Mouse (Mus musculus): ENCODE results near the gene Hnrnpf. TPM values are rescaled to one million over a fixed set of nuclear protein-coding genes. Genes with fewer than 3 reads are reported as not detected.

The Hnrnpf gene
- polyA plus RNA-seq (2014; fragmentation: Nextera tagmentation; extraction: Ambion mirVana), result 606 and 823 TPM in 2 replicates

DNA sequence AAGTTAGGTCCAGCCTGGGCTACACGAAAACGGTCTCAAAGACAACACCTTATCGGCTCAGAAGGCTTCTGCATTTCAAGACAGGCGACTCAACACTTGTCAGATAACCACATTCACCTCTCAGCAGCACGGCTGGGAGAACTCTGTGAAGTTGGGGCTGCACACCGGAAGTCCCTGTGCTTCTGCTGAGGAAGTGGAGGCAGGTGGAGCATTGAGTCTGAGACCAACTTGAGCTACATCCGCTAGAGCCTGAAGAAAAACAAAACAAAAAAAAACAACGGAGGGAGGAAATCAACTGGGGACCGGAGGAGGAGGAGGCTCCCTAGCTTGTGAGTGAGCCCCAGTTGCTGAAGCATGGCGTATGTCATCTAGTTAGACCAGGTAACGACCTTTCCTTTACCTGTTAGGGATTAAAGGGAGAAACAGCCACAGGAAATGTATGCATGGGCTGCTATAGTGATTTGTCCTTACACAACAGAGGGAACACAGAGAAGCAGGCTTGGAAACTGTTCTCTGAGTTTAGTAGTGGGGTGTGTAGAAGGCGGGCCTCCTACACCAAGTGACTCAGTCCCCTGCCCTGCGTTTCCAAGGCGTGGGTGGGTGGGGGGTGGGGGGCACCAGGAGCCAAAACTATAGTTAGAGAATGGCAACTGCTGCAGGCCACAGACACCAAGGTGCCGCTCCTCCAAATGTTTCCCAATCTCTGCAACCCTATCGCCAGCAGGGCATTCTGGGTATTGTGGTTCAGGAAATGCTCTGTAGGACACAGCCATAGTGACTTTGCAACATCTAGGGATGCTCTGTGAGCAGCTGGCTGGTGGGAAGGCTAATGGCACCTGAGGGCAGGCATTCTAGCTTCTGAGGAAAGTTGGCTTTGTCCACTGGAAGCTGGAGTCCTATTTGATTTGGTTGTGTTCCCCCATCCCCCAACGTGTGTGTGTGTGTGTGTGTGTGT, at the start of gene Hnrnpf:
Gene Hnrnpf (plus strand): TSS at position 199 of the 955 bp plus-strand sequence.
- H3K36me3 ChIP-seq (ENCODE audit: control insufficient read depth, insufficient read depth, low read length), result no peaks in the 10 kb centered on the region
- H3K4me2 ChIP-seq (replicated peaks; ENCODE audit: low read depth, low read length), result no peak within 1 kb of the TSS
- no peak for ATAC-seq (ENCODE audit: low FRiP score, low TSS enrichment)
- H3K27me3 ChIP-seq (ENCODE audit: control insufficient read depth, insufficient read depth, low read length), result no peaks in the 10 kb centered on the region
- no peak within 1 kb of the TSS for H3K4me3 ChIP-seq (ENCODE audit: low read length)
- H3K4me1 ChIP-seq (ENCODE audit: control insufficient read depth, insufficient read depth, low read length), result peaks cover 6% of the 10 kb centered on the region; the same call in 1 of the 2 replicates
- H3K9me3 ChIP-seq (ENCODE audit: control insufficient read depth, low read length), result no peaks in the 10 kb centered on the region
- 69% methylated on average over 17 of the region's 17 CpGs for WGBS
- H3K9ac ChIP-seq (ENCODE audit: low read depth, low read length), result no peak within 1 kb of the TSS
- H3K27ac ChIP-seq (ENCODE audit: low read depth, low read length), result peak within 1 kb of the TSS; percentile 17; the same call in 1 of the 2 replicates

DNA sequence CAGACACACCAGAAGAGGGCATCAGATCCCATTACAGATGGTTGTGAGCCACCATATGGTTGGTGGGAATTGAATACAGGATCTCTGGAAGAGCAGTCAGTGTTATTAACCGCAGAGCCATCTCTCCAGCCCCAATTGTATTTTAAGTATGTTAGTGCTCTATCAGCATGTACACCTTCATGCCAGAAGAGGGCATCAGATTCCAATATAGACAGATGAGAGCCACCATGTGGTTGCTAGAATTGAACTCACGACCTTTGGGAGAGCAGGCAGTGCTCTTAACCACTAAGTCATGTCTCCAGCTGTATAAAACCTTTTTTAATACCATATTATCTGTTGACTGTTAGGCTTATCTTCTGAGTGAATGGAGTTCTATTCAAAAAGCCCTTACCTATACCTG, 48.4 kb upstream of the Hnrnpf start:
- ATAC-seq (ENCODE audit: low FRiP score, low TSS enrichment), result no peak
- H3K27ac ChIP-seq (ENCODE audit: low read depth, low read length), result no peak overlapping the region
- no peak overlapping the region for H3K9ac ChIP-seq (ENCODE audit: low read depth, low read length)
- no peaks in the 10 kb centered on the region for H3K27me3 ChIP-seq (ENCODE audit: control insufficient read depth, insufficient read depth, low read length)
- 58% methylated on average over 2 of the region's 2 CpGs for WGBS
- H3K9me3 ChIP-seq (ENCODE audit: control insufficient read depth, low read length), result no peaks in the 10 kb centered on the region
- H3K4me1 ChIP-seq (ENCODE audit: control insufficient read depth, insufficient read depth, low read length), result no peaks in the 10 kb centered on the region
- no peak overlapping the region for H3K4me3 ChIP-seq (ENCODE audit: low read length)
- no peak overlapping the region for H3K4me2 ChIP-seq (replicated peaks; ENCODE audit: low read depth, low read length)
- peaks cover 16% of the 10 kb centered on the region; the same call in 1 of the 2 replicates for H3K36me3 ChIP-seq (ENCODE audit: control insufficient read depth, insufficient read depth, low read length)

DNA sequence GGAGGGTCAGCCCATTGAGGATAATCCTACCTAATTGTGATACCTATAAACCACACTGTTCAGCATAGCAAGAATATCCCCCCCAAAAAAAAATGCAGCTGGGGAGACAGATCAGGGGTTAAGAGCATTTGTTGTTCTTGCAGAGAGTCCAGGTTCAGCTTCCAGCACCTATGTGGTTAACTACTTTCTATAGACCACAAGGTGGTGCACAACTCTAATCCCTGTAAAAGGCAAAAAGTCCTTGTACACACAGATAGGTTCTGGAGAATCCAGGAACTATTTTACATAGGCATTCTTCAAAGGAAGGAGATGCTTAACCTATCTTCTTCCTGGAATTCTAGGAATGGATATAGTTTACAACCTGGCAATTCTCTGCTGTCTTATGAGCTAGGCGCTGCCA, 42.1 kb upstream of the Hnrnpf start:
- Histone ChIP-seq H3K27me3 (ENCODE audit: control insufficient read depth, insufficient read depth, low read length) (no peaks in the 10 kb centered on the region), H3K4me3 (ENCODE audit: low read length) (no peak overlapping the region), H3K27ac (ENCODE audit: low read depth, low read length) (no peak overlapping the region), H3K36me3 (ENCODE audit: control insufficient read depth, insufficient read depth, low read length) (no peaks in the 10 kb centered on the region), H3K9me3 (ENCODE audit: control insufficient read depth, low read length) (no peaks in the 10 kb centered on the region), H3K4me2 (replicated peaks; ENCODE audit: low read depth, low read length) (no peak overlapping the region), H3K4me1 (ENCODE audit: control insufficient read depth, insufficient read depth, low read length) (no peaks in the 10 kb centered on the region), H3K9ac (ENCODE audit: low read depth, low read length) (no peak overlapping the region)
- WGBS, result 87% methylated on average over 1 of the region's 1 CpGs
- ATAC-seq (ENCODE audit: low FRiP score, low TSS enrichment), result 0 out of 2 replicates have a peak, but pooled peaks have one; percentile 52

DNA sequence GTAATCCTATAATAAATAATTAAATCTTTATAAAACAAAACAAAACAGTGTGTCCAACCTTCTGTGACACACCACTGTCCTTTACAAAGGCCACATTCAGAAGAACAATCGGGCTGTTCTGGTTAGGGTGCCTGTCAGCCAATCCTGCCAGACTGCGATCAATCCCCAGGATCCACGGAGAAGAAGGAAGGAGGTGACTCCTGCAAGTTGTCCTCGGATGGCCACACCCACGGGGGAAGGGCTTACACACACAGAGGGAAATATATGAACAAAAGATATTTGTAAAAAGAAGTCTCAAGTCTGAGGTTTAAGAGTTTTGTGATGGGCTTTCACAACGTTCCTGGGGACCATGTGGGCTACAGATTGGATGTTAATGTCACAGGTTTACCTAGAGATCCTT, 38.3 kb upstream of the Hnrnpf start, which contains the start of gene Zfp239:
Gene Zfp239 (plus strand): TSS at position 253 of the 400 bp plus-strand sequence.
- ATAC-seq (ENCODE audit: low FRiP score, low TSS enrichment), result no peak
- no peaks in the 10 kb centered on the region for H3K9me3 ChIP-seq (ENCODE audit: control insufficient read depth, low read length)
- WGBS, result 74% methylated on average over 6 of the region's 6 CpGs
- no peaks in the 10 kb centered on the region for H3K27me3 ChIP-seq (ENCODE audit: control insufficient read depth, insufficient read depth, low read length)
- H3K9ac ChIP-seq (ENCODE audit: low read depth, low read length), result peak within 1 kb of the TSS; percentile 70
- no peaks in the 10 kb centered on the region for H3K36me3 ChIP-seq (ENCODE audit: control insufficient read depth, insufficient read depth, low read length)
- H3K4me2 ChIP-seq (replicated peaks; ENCODE audit: low read depth, low read length), result peak within 1 kb of the TSS; percentile 92
- no peak within 1 kb of the TSS for H3K27ac ChIP-seq (ENCODE audit: low read depth, low read length)
- 0 out of 2 replicates have a peak, but pooled peaks cover 4% of the 10 kb centered on the region for H3K4me1 ChIP-seq (ENCODE audit: control insufficient read depth, insufficient read depth, low read length)
- H3K4me3 ChIP-seq (ENCODE audit: low read length), result peak within 1 kb of the TSS; percentile 80

DNA sequence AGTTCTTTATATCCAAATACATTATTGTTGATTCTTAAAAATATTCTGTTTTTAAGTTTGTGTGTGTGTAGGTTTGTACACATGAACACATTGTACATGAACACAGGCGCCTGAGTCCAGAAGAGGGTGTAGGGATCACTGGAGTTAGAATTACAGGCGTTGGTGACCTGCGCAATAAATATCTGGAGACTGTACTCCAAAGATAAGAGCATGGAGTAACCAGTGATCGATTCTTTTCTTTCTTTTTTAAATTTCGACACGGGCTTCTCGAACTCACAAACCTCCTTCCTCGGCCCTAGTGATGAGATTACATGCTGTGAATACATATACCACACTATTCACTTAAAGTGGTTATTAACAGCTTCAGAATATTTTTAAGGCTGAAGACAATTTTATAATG, 37.7 kb upstream of the Hnrnpf start:
- peak overlapping the region; percentile 92 for H3K4me2 ChIP-seq (replicated peaks; ENCODE audit: low read depth, low read length)
- no peaks in the 10 kb centered on the region for H3K9me3 ChIP-seq (ENCODE audit: control insufficient read depth, low read length)
- no peak overlapping the region for H3K27ac ChIP-seq (ENCODE audit: low read depth, low read length)
- H3K4me1 ChIP-seq (ENCODE audit: control insufficient read depth, insufficient read depth, low read length), result 0 out of 2 replicates have a peak, but pooled peaks cover 4% of the 10 kb centered on the region
- no peaks in the 10 kb centered on the region for H3K36me3 ChIP-seq (ENCODE audit: control insufficient read depth, insufficient read depth, low read length)
- 78% methylated on average over 8 of the region's 8 CpGs for WGBS
- no peaks in the 10 kb centered on the region for H3K27me3 ChIP-seq (ENCODE audit: control insufficient read depth, insufficient read depth, low read length)
- H3K9ac ChIP-seq (ENCODE audit: low read depth, low read length), result no peak overlapping the region
- no peak overlapping the region; the same call in 1 of the 2 replicates for H3K4me3 ChIP-seq (ENCODE audit: low read length)
- ATAC-seq (ENCODE audit: low FRiP score, low TSS enrichment), result peak; percentile 2; the same call in 1 of the 2 replicates

DNA sequence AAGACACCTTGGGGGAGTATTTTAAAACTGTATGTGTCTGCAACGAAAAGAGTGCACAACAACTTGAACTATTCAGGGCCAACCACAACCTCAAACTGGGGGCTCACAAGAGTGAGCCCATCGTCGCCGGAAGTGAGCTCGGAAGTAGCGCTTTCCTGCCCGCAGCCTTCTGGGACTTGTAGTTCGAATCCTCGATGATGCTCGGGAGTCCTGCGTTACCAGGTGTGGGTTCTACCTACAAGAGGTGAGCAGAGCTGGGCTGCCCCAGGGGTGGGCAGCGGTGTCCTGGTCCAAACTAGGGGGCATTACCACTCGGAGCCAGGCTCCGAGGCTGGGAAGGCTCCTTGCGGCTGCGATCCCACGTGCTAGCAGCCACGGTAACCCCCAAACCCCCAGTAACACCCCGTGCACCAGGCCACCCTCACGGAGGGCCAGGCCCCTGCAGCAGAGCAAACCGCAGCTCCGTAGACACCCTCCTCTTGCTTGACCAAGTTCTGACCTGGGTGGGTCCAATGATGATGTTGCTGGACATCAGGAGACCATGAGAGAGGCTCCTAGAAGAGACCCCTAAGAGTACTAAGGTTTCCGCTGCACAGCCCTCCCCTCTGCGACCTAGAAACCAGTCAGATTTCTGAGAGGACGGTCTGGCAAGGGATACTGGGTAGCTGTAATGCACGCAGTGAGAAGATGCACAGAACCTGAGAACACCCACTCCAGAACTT, 37.1 kb upstream of the Hnrnpf start:
- Histone ChIP-seq H3K27ac (ENCODE audit: low read depth, low read length) (no peak overlapping the region), H3K4me3 (ENCODE audit: low read length) (peak overlapping the region; percentile 80), H3K4me1 (ENCODE audit: control insufficient read depth, insufficient read depth, low read length) (0 out of 2 replicates have a peak, but pooled peaks cover 4% of the 10 kb centered on the region), H3K9me3 (ENCODE audit: control insufficient read depth, low read length) (no peaks in the 10 kb centered on the region), H3K4me2 (replicated peaks; ENCODE audit: low read depth, low read length) (peak overlapping the region; percentile 92), H3K36me3 (ENCODE audit: control insufficient read depth, insufficient read depth, low read length) (no peaks in the 10 kb centered on the region), H3K9ac (ENCODE audit: low read depth, low read length) (peak overlapping the region; percentile 70), H3K27me3 (ENCODE audit: control insufficient read depth, insufficient read depth, low read length) (no peaks in the 10 kb centered on the region)
- peak; percentile 83 for ATAC-seq (ENCODE audit: low FRiP score, low TSS enrichment)
- WGBS, result 3% methylated on average over 26 of the region's 26 CpGs

DNA sequence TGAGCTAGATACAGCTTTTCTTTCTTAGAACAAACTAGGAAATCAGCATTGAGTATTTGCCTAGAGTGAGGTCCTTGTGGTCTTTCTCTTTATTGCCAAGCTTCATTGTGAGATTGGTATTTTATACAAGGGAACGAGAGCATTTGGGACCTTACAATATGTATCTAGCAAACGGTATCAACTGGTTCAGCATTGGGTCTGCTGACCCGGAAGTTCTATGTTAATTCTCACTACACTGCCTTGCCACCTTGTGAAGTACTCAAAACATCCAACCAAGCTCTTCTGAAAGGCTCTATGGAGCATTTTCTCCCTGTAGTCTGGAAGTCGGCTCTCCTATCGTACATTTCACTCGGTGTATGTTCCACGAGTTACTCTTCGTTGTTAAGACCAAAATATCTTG, 36.4 kb upstream of the Hnrnpf start:
- no peaks in the 10 kb centered on the region for H3K9me3 ChIP-seq (ENCODE audit: control insufficient read depth, low read length)
- 0 out of 2 replicates have a peak, but pooled peaks cover 4% of the 10 kb centered on the region for H3K4me1 ChIP-seq (ENCODE audit: control insufficient read depth, insufficient read depth, low read length)
- 96% methylated on average over 8 of the region's 8 CpGs for WGBS
- H3K9ac ChIP-seq (ENCODE audit: low read depth, low read length), result peak overlapping the region; percentile 70; the same call in 1 of the 2 replicates
- no peaks in the 10 kb centered on the region for H3K27me3 ChIP-seq (ENCODE audit: control insufficient read depth, insufficient read depth, low read length)
- peak overlapping the region; percentile 80; the same call in 1 of the 2 replicates for H3K4me3 ChIP-seq (ENCODE audit: low read length)
- no peaks in the 10 kb centered on the region for H3K36me3 ChIP-seq (ENCODE audit: control insufficient read depth, insufficient read depth, low read length)
- H3K4me2 ChIP-seq (replicated peaks; ENCODE audit: low read depth, low read length), result peak overlapping the region; percentile 92
- no peak overlapping the region for H3K27ac ChIP-seq (ENCODE audit: low read depth, low read length)
- ATAC-seq (ENCODE audit: low FRiP score, low TSS enrichment), result no peak

DNA sequence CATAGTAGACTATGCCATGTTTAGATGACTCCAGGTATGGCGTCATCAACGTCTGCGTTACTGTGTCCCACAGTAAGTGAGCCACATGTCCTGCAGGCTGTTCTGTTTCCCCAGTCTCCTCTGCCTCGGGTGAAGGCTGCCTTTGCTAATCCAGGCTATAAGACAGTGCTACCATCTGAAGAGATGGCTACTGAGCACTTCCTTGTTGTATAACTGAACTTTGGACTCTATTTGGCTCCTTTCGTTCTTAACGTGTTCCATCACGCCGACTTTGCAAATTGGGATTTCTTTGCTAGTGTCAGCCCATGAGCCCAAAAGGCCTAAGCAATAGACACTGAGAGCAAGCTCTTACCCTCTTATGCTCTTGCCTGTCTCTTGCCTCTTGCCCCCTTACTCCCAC, 31.9 kb upstream of the Hnrnpf start:
- H3K4me2 ChIP-seq (replicated peaks; ENCODE audit: low read depth, low read length), result no peak overlapping the region
- no peaks in the 10 kb centered on the region for H3K36me3 ChIP-seq (ENCODE audit: control insufficient read depth, insufficient read depth, low read length)
- ATAC-seq (ENCODE audit: low FRiP score, low TSS enrichment), result no peak
- no peaks in the 10 kb centered on the region for H3K27me3 ChIP-seq (ENCODE audit: control insufficient read depth, insufficient read depth, low read length)
- no peak overlapping the region for H3K4me3 ChIP-seq (ENCODE audit: low read length)
- no peaks in the 10 kb centered on the region for H3K9me3 ChIP-seq (ENCODE audit: control insufficient read depth, low read length)
- H3K27ac ChIP-seq (ENCODE audit: low read depth, low read length), result no peak overlapping the region
- H3K9ac ChIP-seq (ENCODE audit: low read depth, low read length), result no peak overlapping the region
- H3K4me1 ChIP-seq (ENCODE audit: control insufficient read depth, insufficient read depth, low read length), result 0 out of 2 replicates have a peak, but pooled peaks cover 3% of the 10 kb centered on the region
- WGBS, result 89% methylated on average over 8 of the region's 8 CpGs

All from kidney, embryonic 14.5 days (tissue).